Mouse (Mus musculus) lung, postnatal 14 days (tissue): ENCODE measurements around the gene 9130023H24Rik.

Experiments used
- DNase-seq: peaks from one replicate; pipeline ENCODE4 v3.0.0; 2021

Gene 9130023H24Rik

GRCm38 (mm10) chr7:128237927-128238778 lies at the start of gene 9130023H24Rik:
9130023H24Rik (minus strand) TSS chr7:128238031.
- peak; percentile 100 for DNase-seq

DNA sequence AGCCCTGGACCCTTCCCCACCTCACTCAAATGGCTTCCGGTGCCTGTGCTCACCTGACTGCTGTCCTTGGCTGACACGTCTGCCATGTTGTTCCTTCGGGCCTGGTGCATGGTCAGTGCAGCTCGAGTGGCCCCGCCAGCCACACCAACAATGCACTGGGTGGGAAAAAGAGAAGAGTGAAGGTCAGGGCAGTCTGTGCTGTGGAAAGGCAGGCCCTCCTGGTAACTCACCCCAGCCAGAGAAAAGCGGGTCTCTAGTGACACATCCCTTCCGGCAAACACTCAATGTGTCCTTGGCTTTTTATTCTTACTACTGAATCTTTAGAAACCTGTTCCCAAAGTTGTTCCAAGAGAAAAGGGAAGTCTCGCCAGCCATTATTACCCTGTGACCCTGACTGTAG lies 47.2 kb upstream of the 9130023H24Rik start:
- no peak for DNase-seq

- no peak for DNase-seq
Measured at GRCm38 (mm10) chr7:128284047-128284446, 46.2 kb upstream of the 9130023H24Rik start.

DNA sequence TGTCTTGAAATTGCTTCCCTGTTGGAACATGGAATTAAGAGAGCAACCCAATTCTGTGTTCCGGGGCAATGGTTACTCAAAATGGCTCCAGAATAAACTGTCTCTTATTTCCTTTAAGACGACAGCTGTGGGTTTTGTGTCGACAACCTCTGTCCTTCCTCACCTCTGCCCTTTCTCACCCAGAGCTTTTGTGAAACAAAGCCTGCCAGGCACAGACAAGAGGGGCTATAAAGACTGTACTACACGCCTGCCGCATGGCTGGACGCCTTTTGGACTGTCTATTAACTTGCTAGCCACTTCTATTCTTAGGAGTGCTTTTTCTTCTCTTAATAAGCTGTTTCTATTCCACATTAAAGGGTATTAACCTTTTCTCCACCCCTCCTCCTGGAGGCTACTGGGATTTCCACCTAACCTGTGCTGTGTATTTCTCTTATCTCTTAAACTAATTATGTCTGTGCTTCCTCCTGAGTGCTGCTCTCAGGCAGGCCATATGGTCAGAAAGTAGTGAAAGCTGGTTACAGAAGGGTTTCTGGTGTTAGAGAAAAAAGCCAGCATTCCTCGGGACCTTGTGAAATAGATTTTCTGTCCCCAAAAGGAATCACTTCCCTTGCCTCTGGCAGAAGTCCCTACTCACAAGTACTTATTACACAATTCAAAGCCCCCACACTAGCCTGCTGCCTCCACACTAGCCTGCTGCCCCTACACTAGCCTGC lies 44.9 kb upstream of the 9130023H24Rik start:
- no peak for DNase-seq

DNA sequence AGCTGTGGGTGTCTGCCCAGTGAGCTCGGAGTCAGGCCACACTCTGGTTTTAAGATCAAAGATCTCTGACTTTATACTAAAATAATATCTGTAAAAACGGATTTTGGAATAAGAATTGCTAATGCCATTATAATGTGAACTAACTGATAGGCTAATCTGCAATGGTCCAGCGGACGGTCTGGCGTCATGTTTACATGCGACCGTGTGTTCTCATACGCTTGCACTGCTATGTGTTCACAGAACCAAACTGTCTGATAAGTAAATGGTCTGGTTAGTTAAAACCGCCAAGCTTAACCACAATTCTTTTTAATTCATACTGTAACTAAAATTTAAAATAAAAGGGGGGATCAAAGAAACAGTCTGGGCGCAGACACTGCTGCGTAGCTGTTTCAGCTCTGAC lies 43.9 kb upstream of the 9130023H24Rik start:
- DNase-seq, result no peak

DNA sequence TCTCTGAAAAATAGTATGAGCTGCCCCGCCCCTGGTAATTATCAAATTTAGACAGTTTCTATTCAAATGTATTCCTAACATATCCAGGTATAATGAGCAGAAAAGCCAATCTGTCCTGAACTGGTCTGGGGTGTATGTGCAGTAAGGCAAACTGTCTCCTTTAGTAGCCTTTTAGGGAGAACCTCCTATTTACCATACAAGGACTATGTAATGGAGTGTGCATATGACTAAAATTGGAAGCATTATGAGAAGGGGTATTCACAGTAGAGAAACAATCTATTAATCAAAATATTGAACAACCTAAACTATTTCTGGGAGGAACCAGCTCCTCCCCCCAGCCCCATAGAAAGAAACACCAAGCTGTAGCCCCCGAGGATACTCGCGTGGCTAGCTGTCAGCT lies 41.9 kb upstream of the 9130023H24Rik start:
- DNase-seq, result no peak

GRCm38 (mm10) chr7:128276051-128276450 lies 38.2 kb upstream of the 9130023H24Rik start:
- no peak for DNase-seq

DNA sequence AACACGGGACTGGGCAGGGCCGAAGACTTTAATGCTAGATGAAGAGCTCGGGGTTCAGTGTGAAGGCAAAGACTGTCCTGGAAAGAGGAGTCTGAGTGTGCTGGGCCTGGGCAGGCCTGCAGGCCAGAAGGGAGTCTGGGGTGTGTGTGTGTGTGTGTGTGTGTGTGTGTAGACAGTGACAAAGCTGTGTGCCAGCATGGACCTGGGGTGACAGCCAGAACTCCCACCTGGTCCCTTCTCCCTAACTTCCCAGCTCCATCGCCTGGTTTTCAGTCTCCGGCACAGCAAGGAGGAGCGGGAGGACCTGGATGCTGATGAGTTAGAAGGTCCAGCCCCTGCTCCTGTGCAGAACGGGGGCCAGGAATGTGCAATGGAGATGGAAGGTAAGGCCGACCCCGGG lies 33.7 kb upstream of the 9130023H24Rik start:
- DNase-seq, result no peak

- DNase-seq, result no peak
Measured at GRCm38 (mm10) chr7:128270431-128270850, 32.6 kb upstream of the 9130023H24Rik start.

- no peak for DNase-seq
Measured at GRCm38 (mm10) chr7:128267813-128268212, 30.0 kb upstream of the 9130023H24Rik start.

- no peak for DNase-seq
Measured at GRCm38 (mm10) chr7:128267391-128267790, 29.6 kb upstream of the 9130023H24Rik start.

- no peak for DNase-seq
Measured at GRCm38 (mm10) chr7:128266056-128266455, 28.2 kb upstream of the 9130023H24Rik start.

GRCm38 (mm10) chr7:128265411-128265810 lies 27.6 kb upstream of the 9130023H24Rik start, which contains the start of gene Slc5a2:
Slc5a2 (plus strand) TSS chr7:128265657.
- DNase-seq, result no peak

- DNase-seq, result peak; percentile 61
Measured at GRCm38 (mm10) chr7:128256783-128257334, 19.0 kb upstream of the 9130023H24Rik start.

DNA sequence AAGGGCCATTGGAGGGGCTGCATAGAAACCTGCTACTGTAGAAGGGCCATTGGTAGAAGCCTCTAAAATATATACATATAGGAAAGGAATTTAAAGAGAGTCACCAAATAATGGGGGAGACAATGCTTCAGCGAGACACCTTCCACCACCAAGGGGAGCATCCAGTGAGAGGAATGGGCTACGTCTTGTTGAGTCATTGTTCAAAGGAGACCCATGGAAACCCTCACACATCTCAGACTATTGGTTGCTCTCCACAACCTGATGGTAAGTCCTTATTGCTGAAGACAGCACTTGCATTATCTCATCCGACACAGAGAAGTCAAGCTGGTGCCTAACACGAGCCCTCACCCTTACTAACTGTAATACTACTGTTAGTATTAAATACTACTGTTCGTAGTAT lies 17.9 kb upstream of the 9130023H24Rik start:
- DNase-seq, result no peak

GRCm38 (mm10) chr7:128254978-128255377 lies 17.1 kb upstream of the 9130023H24Rik start:
- DNase-seq, result no peak

- DNase-seq, result peak; percentile 39
Measured at GRCm38 (mm10) chr7:128252609-128253008, 14.8 kb upstream of the 9130023H24Rik start.

- DNase-seq, result no peak
Measured at GRCm38 (mm10) chr7:128251946-128252345, 14.1 kb upstream of the 9130023H24Rik start.

DNA sequence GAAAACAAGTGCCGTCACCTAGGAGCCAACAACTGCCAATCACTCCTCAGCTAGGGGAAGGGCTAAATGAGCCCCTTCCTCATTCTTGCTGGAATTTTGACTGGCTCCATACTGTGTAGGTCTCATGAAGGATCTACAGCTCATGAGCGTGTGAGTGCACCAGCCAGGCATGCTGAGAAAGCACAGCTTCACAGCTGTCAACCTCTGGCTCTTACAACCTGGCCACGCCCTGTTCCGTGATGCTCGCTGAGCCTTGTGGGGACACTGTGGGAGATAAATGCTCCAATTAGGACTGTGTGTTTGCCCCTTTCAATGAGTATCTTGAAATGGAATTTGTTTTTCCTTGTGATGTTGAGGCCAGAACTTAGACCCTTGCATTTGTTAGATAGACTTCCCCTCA lies 12.2 kb upstream of the 9130023H24Rik start:
- DNase-seq, result no peak

- no peak for DNase-seq
Measured at GRCm38 (mm10) chr7:128248081-128249042, 10.5 kb upstream of the 9130023H24Rik start.

- DNase-seq, result peak; percentile 95
Measured at GRCm38 (mm10) chr7:128247443-128247842, 9.6 kb upstream of the 9130023H24Rik start.
